Mouse (Mus musculus) lung, postnatal 4 days (tissue): ENCODE data around the gene Med29.

ENCODE experiments used
- DNase-seq, 2 experiments: peaks; one replicate each; pipeline ENCODE4 v3.0.0; 2021

Gene Med29

DNA sequence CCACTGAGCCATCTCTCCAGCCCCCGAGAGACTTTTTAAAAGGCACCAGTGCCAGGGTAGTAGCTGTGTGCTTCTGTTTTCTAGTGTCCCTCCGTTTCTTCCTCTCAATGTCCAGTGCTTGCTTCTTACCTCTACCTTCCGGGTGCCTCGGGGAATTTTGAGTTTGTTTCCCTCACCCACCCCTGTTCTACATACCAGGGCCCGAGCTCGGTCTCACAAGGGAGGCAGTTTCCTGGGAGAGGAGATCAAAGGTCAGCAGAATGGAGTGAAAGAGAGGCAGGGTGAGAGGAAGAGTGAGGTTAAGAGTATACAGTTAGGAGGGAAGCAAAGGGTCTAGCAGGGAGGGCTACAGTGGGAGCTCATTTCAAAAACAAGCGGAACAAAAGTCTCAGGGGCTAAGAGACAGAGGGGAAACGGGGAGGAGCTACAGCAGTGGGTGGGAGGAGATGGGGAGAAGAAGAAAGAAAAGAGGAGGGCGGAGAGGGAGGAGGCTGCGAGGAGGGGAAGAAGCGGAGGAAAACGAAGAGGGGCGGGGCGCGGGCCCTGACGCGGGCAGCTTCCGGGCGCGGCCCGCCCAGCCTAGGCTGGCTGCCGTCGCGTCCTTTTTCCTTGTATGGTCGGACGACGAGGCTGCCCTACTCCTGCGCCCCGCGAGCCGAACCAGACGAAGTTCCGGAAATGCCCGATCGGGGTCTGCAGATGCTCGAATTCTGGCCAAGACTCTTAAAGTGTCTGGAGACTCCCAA, 17.2 kb downstream of the Med29 start:
- peak; percentile 95 to 98 for DNase-seq

DNA sequence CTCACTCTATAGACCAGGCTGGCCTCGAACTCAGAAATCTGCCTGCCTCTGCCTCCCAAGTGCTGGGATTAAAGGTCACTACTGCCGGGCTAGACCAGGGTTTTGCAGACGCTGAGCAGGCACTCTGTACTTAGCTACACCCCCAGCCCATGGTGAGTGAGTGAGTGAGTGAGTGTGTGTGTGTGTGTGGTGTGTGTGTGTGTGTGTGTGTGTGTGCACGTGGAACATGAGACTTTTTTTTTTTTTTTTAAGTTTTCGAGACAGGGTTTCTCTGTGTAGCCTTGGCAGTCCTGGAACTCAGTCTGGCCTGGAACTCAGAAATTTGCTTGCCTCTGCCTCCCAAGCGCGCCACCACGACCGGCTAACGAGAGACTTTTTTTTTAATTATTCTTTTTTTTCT, 17.9 kb downstream of the Med29 start:
- no peak for DNase-seq

DNA sequence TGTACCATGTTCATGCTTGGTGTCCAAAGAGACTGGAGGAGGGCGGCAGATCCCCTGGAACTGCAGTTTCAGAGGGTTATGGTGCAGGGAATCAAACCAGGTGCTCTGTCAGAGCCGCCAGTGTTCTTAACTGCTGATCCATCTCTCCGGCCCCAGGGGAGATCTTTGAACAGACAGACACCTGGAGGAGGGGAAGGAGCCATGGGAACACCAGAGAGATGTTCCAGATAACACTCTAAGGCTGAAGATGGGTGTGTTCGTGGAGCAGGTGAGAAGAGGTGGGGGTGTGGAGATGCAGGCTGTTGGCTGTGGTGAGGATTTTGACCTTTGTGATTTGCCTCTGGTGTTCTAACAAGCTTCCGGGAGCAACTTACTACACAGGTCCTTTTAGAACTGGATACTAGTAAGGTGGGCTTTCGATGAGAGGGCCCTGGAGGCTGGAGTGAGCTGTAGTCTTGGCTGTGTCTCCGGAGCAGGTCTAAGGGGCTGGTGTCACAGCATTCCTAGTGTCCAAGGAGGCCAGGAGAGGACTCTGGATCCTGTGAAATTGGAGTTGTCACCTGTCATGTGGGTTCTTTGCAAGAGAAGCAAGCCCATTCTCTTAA, 18.5 kb downstream of the Med29 start:
- DNase-seq, result no peak

DNA sequence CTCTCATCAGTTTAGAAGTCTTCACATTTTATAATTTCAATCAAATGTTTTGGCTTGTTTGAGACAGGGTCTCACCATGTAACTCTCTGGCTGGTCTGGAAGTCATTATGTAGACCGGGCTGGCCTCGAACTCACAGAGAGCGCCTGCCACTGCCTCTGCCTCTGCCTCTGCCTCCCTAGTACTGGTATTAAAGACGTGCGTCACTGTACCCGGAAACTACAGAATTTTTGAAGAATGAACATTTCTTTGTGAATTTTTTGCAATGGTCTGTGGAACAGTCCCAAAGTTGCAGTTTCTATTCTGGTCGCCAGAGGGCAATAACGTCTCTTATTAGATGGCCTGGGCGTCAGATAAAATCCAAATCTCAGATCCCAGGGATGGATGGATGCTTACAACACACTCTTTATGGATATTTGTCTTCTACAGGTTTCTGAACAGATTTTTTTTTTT, 19.4 kb downstream of the Med29 start:
- peak in 1 of 2 experiments; percentile 87 for DNase-seq

DNA sequence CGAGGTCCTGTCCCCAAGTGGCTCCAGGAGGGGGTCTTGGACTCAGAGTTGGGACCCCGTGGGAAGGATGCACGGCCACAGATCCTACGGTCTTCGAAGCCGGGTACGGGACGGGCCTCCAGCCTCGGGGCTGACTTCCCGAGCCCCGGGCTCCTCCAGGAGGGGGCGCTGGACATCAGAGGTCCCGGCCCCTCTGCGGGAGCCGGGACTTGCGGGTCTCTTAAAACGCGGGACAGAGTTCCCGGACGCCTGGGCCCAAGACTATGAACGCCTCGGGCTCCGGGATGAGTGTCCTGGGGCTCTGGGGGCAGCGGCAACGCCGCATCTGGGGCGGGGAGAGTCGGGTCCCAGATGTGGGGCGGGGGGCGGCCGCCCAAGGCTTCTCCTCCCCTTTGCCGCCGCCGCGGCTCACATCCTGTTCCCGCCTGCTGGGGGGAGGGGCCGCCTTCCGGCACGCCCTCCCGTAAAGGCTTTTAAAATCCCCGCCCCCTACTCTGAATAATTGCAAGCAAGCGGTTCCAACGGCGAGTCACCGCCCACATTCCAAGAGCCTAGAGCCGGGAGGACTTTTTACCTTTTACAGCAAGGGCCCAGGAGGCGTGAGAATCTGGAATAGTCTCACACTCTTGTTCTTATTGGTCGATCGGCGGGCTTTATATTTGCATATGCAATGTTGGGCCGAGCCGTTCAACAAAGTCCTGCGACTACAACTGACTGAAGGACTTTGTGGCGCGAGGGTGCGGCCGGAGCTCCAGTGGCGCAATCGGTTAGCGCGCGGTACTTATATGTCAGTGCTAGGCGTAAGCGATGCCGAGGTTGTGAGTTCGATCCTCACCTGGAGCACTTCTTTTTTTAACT, 20.0 kb downstream of the Med29 start, which contains the start of gene Plekhg2:
Gene Plekhg2 (minus strand): TSS at position 349 of the 858 bp plus-strand sequence.
- peak; percentile 99 for DNase-seq

DNA sequence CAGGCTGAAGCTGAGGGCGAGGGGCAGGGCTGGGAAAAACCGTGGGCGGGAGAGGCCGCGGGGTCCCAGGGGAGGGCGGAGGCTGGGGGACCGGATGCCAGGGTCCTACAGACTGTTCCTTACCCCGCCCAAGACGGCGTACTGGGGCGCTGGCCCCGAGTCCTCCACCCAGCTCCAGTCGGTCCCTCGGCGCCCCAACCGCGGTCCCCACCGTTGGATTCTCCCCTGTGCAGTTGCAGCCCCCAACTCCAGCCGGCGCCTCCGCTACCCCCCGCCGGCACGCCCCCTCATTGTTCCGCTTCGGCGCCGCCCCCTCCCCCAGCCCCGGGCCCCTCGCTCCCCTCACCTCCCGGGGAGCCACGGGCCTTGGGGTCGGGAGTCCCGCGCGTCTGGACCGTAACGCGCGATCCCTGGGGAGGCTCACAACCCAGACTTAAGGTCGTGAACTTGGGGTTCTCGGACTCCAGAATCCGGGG, 21.0 kb downstream of the Med29 start:
- DNase-seq, result peak; percentile 83 to 87

DNA sequence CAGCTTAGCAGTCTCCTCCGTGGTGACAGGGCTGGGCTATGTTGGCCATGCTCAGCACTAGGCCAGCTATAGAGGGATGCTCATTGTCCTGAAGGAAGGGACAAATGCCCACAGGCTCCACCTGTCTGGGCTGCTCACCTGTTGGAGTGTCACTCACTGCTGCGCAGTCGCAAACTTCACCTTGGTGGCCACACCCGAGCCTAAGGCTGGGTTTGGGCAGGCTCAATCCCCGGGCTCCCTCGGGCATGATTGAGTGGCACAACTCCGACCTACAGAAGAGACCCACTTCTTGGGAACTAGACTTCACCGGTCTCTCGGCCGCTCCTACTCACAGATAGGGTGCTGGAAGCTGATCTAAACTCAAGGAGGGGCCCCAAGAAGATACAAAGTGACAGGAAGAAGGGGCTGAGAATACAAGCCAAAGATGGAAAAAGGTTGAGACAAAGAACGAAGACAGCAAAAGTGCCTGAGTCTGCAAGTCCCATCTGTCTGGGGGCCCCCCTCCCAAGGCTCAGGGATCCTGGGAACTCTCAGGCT, 21.5 kb downstream of the Med29 start:
- peak; percentile 62 to 71 for DNase-seq

DNA sequence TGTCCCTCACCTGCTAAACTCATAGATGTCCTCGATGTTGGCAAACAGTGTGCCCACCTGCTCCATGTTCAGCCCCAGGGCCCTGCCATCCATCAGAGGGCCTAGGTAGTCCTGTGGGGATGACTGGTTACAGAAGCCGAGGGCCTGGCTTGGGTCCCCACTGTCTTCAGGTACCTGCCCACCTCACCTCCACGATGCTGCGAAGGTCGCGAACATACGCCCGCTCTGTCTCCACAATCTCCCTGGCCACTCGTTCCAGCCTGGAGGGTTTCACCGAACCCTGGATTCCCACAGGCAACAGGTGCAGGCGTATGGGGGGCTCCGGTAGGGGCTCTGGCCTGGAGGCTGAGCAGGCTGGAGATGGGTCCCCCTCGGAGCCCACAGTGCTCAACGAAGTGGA, 22.5 kb downstream of the Med29 start:
- peak in 1 of 2 experiments; percentile 34 for DNase-seq

DNA sequence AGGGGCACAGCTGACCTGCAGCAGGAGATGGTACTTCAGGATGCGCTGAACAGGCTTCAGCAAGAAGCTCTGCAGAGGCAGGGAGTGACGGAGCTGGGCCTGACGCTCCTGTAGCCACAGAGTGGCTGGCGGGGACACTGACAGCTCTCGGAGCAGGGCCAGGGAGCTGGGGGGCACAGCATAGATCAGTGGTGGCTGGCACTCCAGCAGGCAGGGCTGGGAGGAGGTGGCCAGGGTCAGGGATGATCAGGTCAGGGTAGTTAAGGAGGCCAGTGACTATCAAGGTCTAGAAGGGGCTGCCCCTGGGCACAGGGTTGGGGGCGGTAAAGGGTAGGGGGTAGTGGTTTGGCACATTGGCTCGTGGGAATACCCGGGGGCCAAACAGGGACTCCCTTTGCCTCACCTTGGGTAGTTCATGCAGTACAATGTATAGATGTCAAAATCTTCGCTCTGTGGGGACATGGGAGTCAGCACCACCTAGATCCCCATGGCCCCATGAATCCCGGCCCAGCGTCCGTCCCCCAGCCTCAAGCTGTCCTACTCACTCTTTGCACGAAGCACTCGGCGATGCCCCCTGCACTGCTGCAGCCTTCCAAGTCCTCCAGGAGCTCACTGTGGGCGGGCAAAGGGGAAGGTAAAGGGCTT, 24.1 kb downstream of the Med29 start:
- DNase-seq, result no peak

DNA sequence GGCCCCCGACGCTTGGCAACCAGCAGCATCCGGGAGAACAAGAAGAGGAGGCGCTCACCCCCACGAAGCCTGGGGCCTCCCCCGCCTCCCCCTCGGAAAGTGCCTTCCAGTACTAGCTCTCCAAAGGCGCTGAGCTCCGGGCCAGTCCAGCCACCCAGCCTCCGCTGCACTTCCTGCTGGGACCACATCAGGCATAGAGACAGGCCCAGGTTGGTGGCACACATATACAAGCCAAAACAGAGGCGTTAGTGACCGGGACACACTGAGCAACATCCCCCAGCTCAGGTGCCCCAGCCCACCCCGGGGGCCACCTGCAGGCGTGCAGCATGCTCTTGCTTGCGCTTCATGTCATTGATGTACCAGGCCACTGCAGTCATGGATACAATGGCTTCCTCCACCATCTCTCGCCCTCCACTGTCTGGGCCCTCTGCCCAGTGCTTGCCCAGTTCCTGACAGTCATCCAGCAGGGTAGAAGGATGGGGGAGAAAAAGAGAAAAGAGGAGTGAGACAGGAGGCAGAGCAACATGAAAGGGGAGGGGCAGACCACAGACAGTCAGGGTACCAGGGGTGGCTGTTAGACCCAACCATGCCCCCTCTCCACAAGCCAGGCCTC, 24.7 kb downstream of the Med29 start:
- DNase-seq, result no peak

DNA sequence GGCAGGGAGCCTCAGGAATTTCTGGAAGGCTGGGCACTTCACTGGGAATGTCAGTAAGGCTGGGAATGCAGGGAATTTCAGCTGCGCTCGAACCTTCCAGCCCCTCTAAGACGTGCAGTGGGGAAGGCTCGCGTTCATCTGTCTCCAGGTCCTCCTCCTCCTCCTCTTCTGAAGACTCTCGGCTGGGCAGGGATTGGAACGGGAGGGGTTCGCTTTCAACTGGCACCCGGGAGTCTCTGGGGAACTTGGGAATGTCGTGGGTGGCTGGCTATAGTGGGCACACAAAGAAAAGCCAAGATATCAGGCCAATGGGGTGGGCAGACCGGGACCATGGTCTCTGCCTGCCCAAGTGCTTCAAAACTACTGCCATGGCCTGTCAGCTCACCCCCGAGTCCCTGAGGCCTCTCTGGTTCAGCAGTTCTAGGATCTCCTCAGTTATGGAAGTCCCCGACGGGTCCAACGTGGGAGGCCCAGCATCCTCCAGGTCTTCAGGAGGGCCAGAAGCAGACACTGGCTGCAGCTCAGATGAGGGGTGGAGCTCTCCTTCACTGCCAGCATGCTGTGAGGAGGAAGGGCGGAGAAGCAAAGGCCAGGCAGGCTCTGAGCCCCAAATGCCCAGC, 30.0 kb downstream of the Med29 start:
- DNase-seq, result no peak

DNA sequence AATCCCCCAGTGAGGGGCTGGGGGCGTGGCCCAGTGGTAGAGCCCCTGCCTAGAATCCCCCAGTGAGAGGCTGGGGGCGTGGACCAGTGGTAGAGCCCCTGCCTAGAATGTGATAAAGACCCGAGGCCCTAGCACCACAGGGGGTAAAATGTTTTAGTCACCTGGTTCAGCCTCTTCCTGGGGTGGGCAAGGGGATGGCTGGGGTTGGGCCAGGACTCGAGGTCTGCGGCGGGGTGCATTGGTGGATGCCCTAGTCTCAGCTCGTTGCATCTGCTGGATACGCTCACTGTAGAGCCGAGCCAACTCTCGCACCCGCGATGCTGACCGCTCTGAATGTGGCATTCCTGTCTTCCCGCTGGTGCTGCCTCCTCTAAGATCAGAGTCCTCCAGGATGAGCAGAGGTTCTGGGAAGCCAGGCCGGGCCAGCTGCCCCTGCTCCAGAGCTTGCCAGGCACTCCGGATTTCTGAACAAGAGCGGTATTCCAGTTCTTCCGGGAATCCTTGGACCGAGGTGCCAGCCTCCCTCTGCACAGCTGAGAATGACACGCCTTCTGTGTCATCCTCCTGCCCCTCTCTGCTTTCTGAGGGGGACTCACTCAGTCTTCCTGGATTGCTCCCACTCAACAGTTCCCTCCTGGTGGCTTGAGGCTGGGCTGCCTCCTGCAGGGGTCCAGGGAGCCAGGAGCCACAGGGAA, 30.7 kb downstream of the Med29 start:
- no peak for DNase-seq

DNA sequence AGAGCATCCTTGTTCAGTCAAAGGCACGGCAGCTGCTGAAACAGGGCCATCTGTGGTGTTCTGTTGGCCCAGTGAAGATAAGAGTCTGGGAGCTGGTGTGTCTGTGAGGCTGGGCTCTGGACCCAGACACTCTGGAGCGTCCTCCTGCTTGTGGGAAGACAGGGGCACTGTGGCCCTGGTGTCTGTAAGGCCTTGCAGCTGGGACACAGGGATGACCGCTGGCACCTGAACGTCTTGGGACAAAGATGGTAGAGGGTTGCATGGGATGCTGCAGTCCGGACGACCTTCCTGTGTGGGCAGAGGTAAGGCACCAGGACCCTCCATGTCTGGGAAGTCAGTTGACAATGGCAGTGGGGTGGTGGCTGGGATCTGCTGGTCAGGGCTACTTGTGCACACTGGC, 32.2 kb downstream of the Med29 start:
- no peak for DNase-seq

DNA sequence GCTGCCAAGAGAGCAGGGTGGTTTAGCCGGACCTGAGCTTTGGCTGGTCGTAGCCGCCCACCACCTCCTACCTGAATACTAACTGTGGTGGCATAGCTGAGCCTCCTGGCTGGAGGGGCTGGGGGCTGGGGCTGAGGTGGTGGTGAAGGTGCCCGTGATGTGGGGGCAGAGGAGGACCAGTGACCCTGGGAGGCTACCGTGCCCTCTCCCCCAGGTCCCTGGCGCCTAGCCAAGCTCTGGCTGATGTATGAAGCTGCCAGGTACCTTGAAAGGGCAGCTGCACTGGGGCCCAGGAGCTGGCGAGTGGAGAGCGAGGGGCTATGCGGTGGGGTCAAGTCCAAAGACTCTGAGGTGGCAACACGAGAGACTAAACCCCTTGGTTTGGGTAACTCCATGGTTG, 32.7 kb downstream of the Med29 start:
- DNase-seq, result no peak

DNA sequence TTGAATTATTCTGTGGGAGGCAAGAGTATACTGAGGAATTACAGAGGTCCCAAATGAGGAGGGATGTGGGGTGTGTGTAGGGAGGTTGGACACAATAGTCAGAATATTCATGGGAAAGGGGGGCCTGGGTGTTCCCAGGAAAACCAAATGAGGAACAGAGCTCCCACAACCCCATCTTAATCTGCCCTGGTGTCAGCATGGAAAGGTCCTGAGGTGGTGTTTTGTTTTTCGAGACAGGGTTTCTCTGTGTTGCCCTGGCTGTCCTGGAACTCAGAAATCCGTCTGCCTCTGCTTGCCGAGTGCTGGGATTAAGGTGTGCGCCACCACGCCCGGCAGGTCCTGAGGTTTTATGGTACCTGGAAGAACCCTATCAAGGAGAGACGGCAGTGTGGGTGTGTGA, 34.1 kb downstream of the Med29 start:
- no peak for DNase-seq

DNA sequence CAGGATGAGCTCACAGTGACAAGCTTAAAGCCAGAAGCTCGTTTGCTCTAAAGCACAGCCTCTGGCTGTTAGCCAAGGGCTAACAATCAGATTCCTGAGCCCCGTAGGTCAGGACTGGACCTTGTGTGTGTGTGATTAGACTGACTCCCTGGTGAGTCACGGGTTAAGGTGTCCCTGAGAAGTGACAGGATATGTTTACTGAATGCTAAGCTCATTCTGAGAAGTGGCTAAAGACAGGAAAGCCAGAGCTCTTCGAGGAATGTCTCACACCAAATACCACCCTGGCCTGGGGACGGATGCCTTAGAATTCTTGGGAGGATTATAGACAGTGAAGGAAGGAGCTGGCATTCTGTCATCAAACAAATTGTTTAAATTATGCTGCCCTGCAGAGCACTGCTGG, 34.5 kb downstream of the Med29 start:
- DNase-seq, result peak; percentile 35 to 47

DNA sequence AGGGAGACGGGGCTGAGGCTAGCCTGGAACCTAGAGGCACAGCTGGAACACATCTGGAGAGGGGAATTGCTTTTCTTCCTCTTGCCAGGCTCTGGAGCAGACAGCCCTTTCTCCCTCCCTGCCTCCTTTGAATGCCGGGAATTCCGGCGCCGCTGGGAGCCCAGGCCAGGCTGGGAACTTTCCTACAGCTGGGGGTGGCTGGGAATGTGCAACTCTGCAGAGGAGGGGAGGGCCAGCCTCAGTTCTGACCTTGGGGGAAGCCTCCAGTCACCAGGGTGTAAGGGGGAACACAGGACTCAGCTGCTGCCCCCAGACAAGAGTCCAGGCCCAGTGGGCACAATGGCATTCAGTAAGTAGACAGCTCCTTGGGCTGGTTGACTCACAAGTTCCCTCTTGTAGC, 35.5 kb downstream of the Med29 start:
- peak; percentile 79 to 90 for DNase-seq

DNA sequence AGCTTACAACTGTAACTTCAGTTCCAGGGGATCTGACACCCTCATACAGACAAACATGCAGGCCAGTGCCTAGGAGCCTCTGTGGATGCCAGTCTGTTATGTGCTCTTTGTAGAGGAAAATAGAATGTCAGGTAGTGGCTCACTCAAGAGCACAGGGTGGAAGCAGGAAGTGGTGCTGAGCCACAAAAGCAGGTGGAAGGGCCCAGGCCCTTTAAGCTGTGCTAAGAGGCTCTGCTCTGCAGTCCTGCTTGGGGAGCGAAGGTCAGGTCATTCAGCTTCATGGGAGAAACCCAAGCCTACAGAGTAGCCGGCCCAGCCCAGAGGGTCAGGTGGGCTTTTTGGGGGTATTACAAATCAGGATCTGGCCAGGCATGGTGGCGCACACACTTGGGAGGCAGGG, 37.3 kb downstream of the Med29 start:
- no peak for DNase-seq

DNA sequence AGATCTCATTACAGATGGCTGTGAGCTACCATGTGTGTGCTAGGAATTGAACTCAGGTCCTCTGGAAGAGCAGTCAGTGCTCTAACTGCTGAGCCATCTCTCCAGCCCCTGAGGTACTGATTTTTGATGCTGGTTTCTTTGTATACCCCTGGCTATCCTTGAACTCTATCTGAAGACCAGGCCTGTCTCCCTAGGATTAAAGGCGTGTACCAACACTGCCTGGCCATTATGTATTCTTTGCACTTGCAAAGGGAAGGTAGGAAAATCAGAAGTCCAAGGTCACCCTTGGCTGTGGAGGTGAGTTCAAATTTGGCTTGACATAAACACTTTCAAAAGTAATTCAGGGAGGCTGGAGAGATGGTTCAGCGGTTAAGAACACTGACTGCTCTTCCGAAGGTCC, 37.9 kb downstream of the Med29 start:
- no peak for DNase-seq

DNA sequence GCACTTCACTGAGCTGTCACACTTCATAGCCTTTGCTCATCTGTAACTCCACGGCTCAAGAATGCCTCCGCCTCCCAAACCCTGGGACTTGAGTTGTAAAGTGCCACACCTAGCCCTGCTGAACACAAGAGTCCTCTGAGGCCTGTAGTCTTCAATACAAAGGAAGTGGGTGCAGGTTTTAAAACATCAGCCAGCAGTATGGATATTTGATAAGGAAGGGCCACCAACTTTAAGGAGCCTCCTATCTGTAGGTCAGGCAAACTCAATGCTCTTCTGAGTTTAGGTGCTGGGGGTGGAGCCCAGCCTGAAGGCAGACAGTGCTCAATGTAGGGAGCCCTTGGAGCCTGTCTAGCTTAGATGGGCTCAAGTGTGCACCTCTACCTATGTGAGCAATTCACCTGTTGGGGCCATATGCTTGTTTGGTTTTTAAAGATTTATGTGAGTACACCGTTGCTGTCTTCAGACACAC, 38.4 kb downstream of the Med29 start:
- no peak for DNase-seq

DNA sequence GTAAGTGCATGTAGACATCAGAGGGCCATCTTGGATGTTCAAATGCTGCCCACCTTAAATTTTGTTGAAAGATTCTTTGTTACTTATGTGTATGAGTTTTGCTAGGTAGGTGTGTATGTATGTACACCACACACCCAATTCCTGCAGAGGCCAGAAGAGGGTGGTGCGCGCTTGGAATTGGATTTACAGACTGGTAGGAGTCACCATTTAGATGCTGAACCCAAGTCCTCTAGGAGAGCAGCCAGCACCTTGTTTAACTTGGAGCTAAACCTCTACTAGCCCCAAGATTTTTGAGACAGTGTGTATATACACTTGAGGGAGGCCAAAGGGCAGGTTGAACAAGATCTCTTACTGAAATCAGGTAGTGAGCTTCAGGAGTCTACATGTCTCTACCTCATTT, 39.2 kb downstream of the Med29 start:
- DNase-seq, result no peak
